In the genomic region with DNA sequence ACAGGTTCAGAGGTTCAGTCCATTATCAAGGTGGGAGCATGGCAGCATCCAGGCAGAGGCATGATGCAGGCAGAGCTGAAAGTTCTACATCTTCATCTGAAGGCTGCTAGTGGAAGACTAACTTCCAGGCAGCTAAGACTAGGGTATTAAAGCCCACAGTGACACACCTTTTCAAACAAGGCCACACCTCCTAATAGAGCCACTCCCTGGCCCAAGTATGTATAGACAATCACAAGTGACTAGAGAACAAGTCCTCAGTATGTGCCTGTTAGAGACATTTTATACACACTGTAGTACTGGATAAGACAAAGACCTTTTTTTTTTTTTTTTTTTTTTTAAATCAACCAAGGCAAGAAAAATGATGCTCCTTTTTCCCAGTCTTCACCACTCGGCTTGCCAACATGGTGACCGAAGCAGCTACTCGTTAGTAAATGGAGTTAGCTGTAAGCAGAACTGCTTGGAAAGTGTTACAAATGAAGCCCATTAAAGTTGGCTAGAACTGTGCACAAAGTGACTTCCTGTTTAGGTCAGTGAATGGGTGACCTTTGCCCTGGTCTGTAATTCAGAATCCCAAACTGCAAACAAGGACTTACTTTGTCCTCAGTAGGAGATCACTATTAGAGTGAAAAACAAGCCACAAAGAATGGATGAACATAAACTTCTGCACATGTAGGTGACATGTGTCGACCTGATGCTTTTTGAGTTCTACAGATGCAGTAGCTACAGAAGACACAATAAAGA, we compare ENCODE assay signal across 17 mouse cellular contexts.
DNase-seq lines count a peak whose midpoint lies in the region; ATAC-seq lines count a peak whose summit lies in the region.
"Had no signal": no experiment of that assay in that cellular context is flagged by ENCODE, and none has a peak within 500 bp of the region (broad histone marks: within the 10 kb centered on the region; RNA-seq: fewer than 3 reads in every experiment).

No protein-coding gene starts in this region.

- no peak overlapping the region for H3K4me2 ChIP-seq in stomach, embryonic 16.5 days (ENCODE audit: low read depth, low read length)
- H3K4me2 ChIP-seq in forebrain, embryonic 13.5 days, result no peak overlapping the region
- H3K4me2 ChIP-seq: hindbrain, embryonic 14.5 days had no signal

- H3K4me1 ChIP-seq in stomach, embryonic 16.5 days (ENCODE audit: control insufficient read depth, insufficient read depth, low read length), result peaks cover 13% of the 10 kb centered on the region; the same call in 1 of the 2 replicates
- no peaks in the 10 kb centered on the region for H3K4me1 ChIP-seq in forebrain, embryonic 13.5 days

- H3K36me3 ChIP-seq in stomach, embryonic 16.5 days (ENCODE audit: control insufficient read depth, insufficient read depth, low read length), result no peaks in the 10 kb centered on the region
- no peaks in the 10 kb centered on the region for H3K36me3 ChIP-seq in forebrain, embryonic 13.5 days (ENCODE audit: poor library complexity, severe bottlenecking)

- no peaks in the 10 kb centered on the region; the same call in 1 of the 2 replicates for H3K9me3 ChIP-seq in stomach, embryonic 16.5 days (replicated peaks; ENCODE audit: control insufficient read depth, low read length)
- no peaks in the 10 kb centered on the region for H3K9me3 ChIP-seq in forebrain, embryonic 13.5 days (replicated peaks)

- H3K9ac ChIP-seq in stomach, embryonic 16.5 days (ENCODE audit: low read length), result no peak overlapping the region
- H3K9ac ChIP-seq in forebrain, embryonic 13.5 days, result no peak overlapping the region
- H3K9ac ChIP-seq: hindbrain, embryonic 14.5 days had no signal

- peak; percentile 65 for DNase-seq in embryo, embryonic 10 days (ENCODE audit: low spot score)
- DNase-seq in embryo, embryonic 9.5 days (ENCODE audit: extremely low spot score), result no peak
- peak; percentile 43 to 52 for DNase-seq in kidney, adult 8-10 months
- no peak for DNase-seq in kidney, adult 18-20 months
- peak; percentile 17 for DNase-seq in adipocyte (ENCODE audit: low spot score)
- DNase-seq in left cerebral cortex, adult 11 months (ENCODE audit: low spot score), result no peak
- DNase-seq: cerebellum, adult 9-11 months; heart, adult 18-20 months; heart, postnatal 14 days; lung, adult 2 months; lung, postnatal 36 days; spleen, adult 18-20 months had no signal

- no peak overlapping the region for H3K27ac ChIP-seq in stomach, embryonic 16.5 days (ENCODE audit: low read length)
- H3K27ac ChIP-seq in forebrain, embryonic 13.5 days, result no peak overlapping the region
- H3K27ac ChIP-seq: hindbrain, embryonic 14.5 days; layer of hippocampus, adult 2 months had no signal

- H3K4me3 ChIP-seq in stomach, embryonic 16.5 days (replicated peaks; ENCODE audit: low read length), result no peak overlapping the region
- H3K4me3 ChIP-seq in forebrain, embryonic 13.5 days, result no peak overlapping the region
- H3K4me3 ChIP-seq: layer of hippocampus, adult 2 months had no signal

- peak; percentile 54; the same call in 1 of the 2 replicates for ATAC-seq in stomach, embryonic 16.5 days (ENCODE audit: insufficient read depth, low FRiP score)
- ATAC-seq in forebrain, embryonic 13.5 days, result no peak
- ATAC-seq: forebrain, embryonic 14.5 days had no signal

- 54% methylated on average over 4 of the region's 4 CpGs for WGBS in stomach, embryonic 16.5 days
- 59% methylated on average over 4 of the region's 4 CpGs for WGBS in forebrain, embryonic 13.5 days

- no peaks in the 10 kb centered on the region for H3K27me3 ChIP-seq in stomach, embryonic 16.5 days (ENCODE audit: control insufficient read depth, insufficient read depth, low read length)
- no peaks in the 10 kb centered on the region for H3K27me3 ChIP-seq in forebrain, embryonic 13.5 days

Comparison
In these comparisons a context has a peak if more than half of its experiments do, and no peak if none do; other contexts are left out.
1. DNase-seq: peak in embryo, embryonic 10 days (single experiment), kidney, adult 8-10 months (2 of 2) and adipocyte (single experiment); none in embryo, embryonic 9.5 days (single experiment), kidney, adult 18-20 months (single experiment) and left cerebral cortex, adult 11 months (single experiment).